Mouse (Mus musculus): ENCODE measurements at regions not wholly inside any gene's neighbourhood (a gene's known extent, or its start where the extent isn't known, plus 50 kb on each side); places are given as distances from the start of the nearest gene placed in this dataset.

- Histone ChIP-seq H3K27ac (no peak overlapping the region), H3K4me3 (no peak overlapping the region)
- no peak for DNase-seq (ENCODE audit: low spot score in 2 of 2)
- TF ChIP-seq CTCF (conservative IDR thresholded peaks at IDR 0.05) = no peak
Measured at GRCm38 (mm10) chr2:81251321-81251720, 634.3 kb downstream of the Nup35 start.

- no peak for DNase-seq (ENCODE audit: low spot score in 2 of 2)
- Histone ChIP-seq H3K4me3 (no peak overlapping the region), H3K27ac (no peak overlapping the region)
- TF ChIP-seq CTCF (conservative IDR thresholded peaks at IDR 0.05) = no peak
Measured at GRCm38 (mm10) chr2:81262056-81262765, 645.2 kb downstream of the Nup35 start.

- TF ChIP-seq CTCF (conservative IDR thresholded peaks at IDR 0.05) = no peak
- Histone ChIP-seq H3K27ac (no peak overlapping the region), H3K4me3 (no peak overlapping the region)
- DNase-seq (ENCODE audit: low spot score in 2 of 2) = no peak
Measured at GRCm38 (mm10) chr2:81269245-81269880, 652.3 kb downstream of the Nup35 start.

GRCm38 (mm10) chr2:81270914-81271313, 653.9 kb downstream of the Nup35 start:
- Histone ChIP-seq H3K27ac (no peak overlapping the region), H3K4me3 (no peak overlapping the region)
- TF ChIP-seq CTCF (conservative IDR thresholded peaks at IDR 0.05) = no peak
- DNase-seq (ENCODE audit: low spot score in 2 of 2) = no peak

- no peak for TF ChIP-seq CTCF (conservative IDR thresholded peaks at IDR 0.05)
- Histone ChIP-seq H3K27ac (no peak overlapping the region), H3K4me3 (no peak overlapping the region)
- no peak for DNase-seq (ENCODE audit: low spot score in 2 of 2)
Measured at GRCm38 (mm10) chr2:81272536-81272935, 655.5 kb downstream of the Nup35 start.

- Histone ChIP-seq H3K4me3 (no peak overlapping the region), H3K27ac (no peak overlapping the region)
- no peak for TF ChIP-seq CTCF (conservative IDR thresholded peaks at IDR 0.05)
- no peak for DNase-seq (ENCODE audit: low spot score in 2 of 2)
Measured at GRCm38 (mm10) chr2:81287414-81287813, 670.4 kb downstream of the Nup35 start.

- Histone ChIP-seq H3K27ac (no peak overlapping the region), H3K4me3 (no peak overlapping the region)
- DNase-seq (ENCODE audit: low spot score in 2 of 2) = no peak
- peak; percentile 55 for TF ChIP-seq CTCF (conservative IDR thresholded peaks at IDR 0.05)
Measured at GRCm38 (mm10) chr2:81328648-81329047, 711.6 kb downstream of the Nup35 start.

- H3K27ac ChIP-seq = no peak overlapping the region
- H3K4me3 ChIP-seq = no peak overlapping the region
- DNase-seq (ENCODE audit: low spot score in 2 of 2) = no peak
- no peak for TF ChIP-seq CTCF (conservative IDR thresholded peaks at IDR 0.05)
Measured at GRCm38 (mm10) chr2:81336982-81337381, 716.0 kb upstream of the Zfp804a start.

- H3K4me3 ChIP-seq = no peak overlapping the region
- H3K27ac ChIP-seq = no peak overlapping the region
- DNase-seq (ENCODE audit: low spot score in 2 of 2) = no peak
- no peak for TF ChIP-seq CTCF (conservative IDR thresholded peaks at IDR 0.05)
Measured at GRCm38 (mm10) chr2:81340417-81340816, 712.6 kb upstream of the Zfp804a start.

Data from layer of hippocampus, adult 2 months (tissue).